Mouse (Mus musculus): ENCODE results near the gene Col24a1. TPM values are rescaled to one million over a fixed set of nuclear protein-coding genes. Genes with fewer than 3 reads are reported as not detected.
"Not testable (repeated sequence)": the region's sequence is repeated elsewhere in the genome, so short reads cannot be mapped to it uniquely, and the experiment has no call there.

The Col24a1 gene
- polyA plus RNA-seq, 1 experiment from 2014 or later: 2.3 TPM

GRCm38 (mm10) chr3:145438352-145438751 lies 146.1 kb downstream of the Col24a1 start:
- ATAC-seq (replicated peaks; ENCODE audit: low FRiP score, low read depth) (no peak), DNase-seq (ENCODE audit: low spot score) (peak; percentile 4)
- H3K4me1 ChIP-seq (replicated peaks; ENCODE audit: insufficient read depth, low read length): peaks cover 5% of the 10 kb centered on the region; the same call in 1 of the 2 replicates
- H3K4me2 ChIP-seq (ENCODE audit: low read length): no peak overlapping the region
- no peak for TF ChIP-seq CTCF (IDR thresholded peaks at IDR 0.05; ENCODE audit: low read depth)
- 58% methylated on average over 7 of the region's 7 CpGs for WGBS
- H3K27ac ChIP-seq: no peak overlapping the region
- no peaks in the 10 kb centered on the region for H3K27me3 ChIP-seq (ENCODE audit: insufficient read depth, low read length)
- H3K4me3 ChIP-seq (replicated peaks; ENCODE audit: low read depth, low read length): no peak overlapping the region
- H3K9me3 ChIP-seq (replicated peaks; ENCODE audit: low read length): no peaks in the 10 kb centered on the region
- H3K9ac ChIP-seq (ENCODE audit: low read depth, low read length): no peak overlapping the region
- no peaks in the 10 kb centered on the region for H3K36me3 ChIP-seq (ENCODE audit: insufficient read depth, low read length)

GRCm38 (mm10) chr3:145439086-145439485 lies 146.8 kb downstream of the Col24a1 start:
- H3K4me2 ChIP-seq (ENCODE audit: low read length): no peak overlapping the region
- no peak overlapping the region for H3K27ac ChIP-seq
- H3K9ac ChIP-seq (ENCODE audit: low read depth, low read length): no peak overlapping the region
- H3K27me3 ChIP-seq (ENCODE audit: insufficient read depth, low read length): no peaks in the 10 kb centered on the region
- 78% methylated on average over 7 of the region's 7 CpGs for WGBS
- H3K9me3 ChIP-seq (replicated peaks; ENCODE audit: low read length): no peaks in the 10 kb centered on the region
- H3K4me1 ChIP-seq (replicated peaks; ENCODE audit: insufficient read depth, low read length): peaks cover 5% of the 10 kb centered on the region; the same call in 1 of the 2 replicates
- H3K4me3 ChIP-seq (replicated peaks; ENCODE audit: low read depth, low read length): no peak overlapping the region
- DNase-seq (ENCODE audit: low spot score) (peak; percentile 40), ATAC-seq (replicated peaks; ENCODE audit: low FRiP score, low read depth) (no peak)
- no peaks in the 10 kb centered on the region for H3K36me3 ChIP-seq (ENCODE audit: insufficient read depth, low read length)
- peak; percentile 55 for TF ChIP-seq CTCF (IDR thresholded peaks at IDR 0.05; ENCODE audit: low read depth)

DNA sequence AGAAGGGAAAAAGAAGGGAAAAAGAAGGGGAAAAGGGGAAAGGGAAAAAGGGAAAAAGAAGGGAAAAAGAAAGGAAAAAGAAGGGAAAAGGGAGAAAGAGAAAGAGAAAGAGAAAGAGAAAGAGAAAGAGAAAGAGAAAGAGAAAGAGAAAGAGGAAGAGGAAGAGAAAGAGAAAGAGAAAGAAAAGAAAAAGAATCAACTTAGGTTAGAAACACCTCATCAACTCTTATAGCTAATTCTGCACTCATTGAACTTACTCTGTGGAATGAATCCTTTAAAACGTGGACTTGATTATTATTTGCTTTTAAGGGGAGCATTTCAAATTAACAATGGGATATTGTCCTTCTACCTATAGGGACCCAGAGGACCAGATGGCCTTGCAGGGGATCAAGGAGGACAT lies 148.7 kb downstream of the Col24a1 start:
- no peaks in the 10 kb centered on the region for H3K9me3 ChIP-seq (replicated peaks; ENCODE audit: low read length)
- no peaks in the 10 kb centered on the region for H3K36me3 ChIP-seq (ENCODE audit: insufficient read depth, low read length)
- no peak for DNase-seq (ENCODE audit: low spot score)
- H3K27ac ChIP-seq: no peak overlapping the region
- no peak overlapping the region for H3K9ac ChIP-seq (ENCODE audit: low read depth, low read length)
- H3K4me1 ChIP-seq (replicated peaks; ENCODE audit: insufficient read depth, low read length): peaks cover 5% of the 10 kb centered on the region; the same call in 1 of the 2 replicates
- H3K27me3 ChIP-seq (ENCODE audit: insufficient read depth, low read length): no peaks in the 10 kb centered on the region
- ATAC-seq (replicated peaks; ENCODE audit: low FRiP score, low read depth): no peak
- TF ChIP-seq CTCF (IDR thresholded peaks at IDR 0.05; ENCODE audit: low read depth): no peak
- H3K4me3 ChIP-seq (replicated peaks; ENCODE audit: low read depth, low read length): no peak overlapping the region
- WGBS: 79% methylated on average over 1 of the region's 1 CpGs
- H3K4me2 ChIP-seq (ENCODE audit: low read length): no peak overlapping the region

DNA sequence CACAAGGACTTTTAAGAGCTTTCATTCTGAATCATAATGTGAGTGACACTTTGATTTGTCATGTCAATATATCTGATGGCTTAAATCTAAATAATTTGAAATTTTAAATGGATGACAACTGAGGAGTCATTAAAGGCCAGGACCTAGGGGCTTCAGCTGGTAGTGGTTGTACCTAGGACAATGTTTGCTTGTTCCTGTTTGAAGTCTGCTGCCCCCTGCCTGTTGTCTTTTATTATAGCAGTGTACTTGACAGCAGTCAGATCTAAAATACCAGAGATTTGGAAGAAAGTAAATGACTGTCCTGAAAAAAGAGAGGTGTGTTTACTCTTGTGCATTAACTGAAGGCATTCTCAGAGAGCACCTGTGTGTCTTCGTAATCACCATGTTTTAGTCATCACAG lies 150.0 kb downstream of the Col24a1 start:
- 91% methylated on average over 1 of the region's 1 CpGs for WGBS
- DNase-seq (ENCODE audit: low spot score): peak; percentile 61
- Histone ChIP-seq H3K27me3 (ENCODE audit: insufficient read depth, low read length) (no peaks in the 10 kb centered on the region), H3K27ac (no peak overlapping the region), H3K9me3 (replicated peaks; ENCODE audit: low read length) (no peaks in the 10 kb centered on the region), H3K36me3 (ENCODE audit: insufficient read depth, low read length) (no peaks in the 10 kb centered on the region), H3K9ac (ENCODE audit: low read depth, low read length) (no peak overlapping the region), H3K4me1 (replicated peaks; ENCODE audit: insufficient read depth, low read length) (peaks cover 5% of the 10 kb centered on the region; the same call in 1 of the 2 replicates), H3K4me3 (replicated peaks; ENCODE audit: low read depth, low read length) (no peak overlapping the region), H3K4me2 (ENCODE audit: low read length) (no peak overlapping the region)
- ATAC-seq (replicated peaks; ENCODE audit: low FRiP score, low read depth): no peak
- TF ChIP-seq CTCF (IDR thresholded peaks at IDR 0.05; ENCODE audit: low read depth): peak; percentile 76

- not testable (repeated sequence) for DNase-seq (ENCODE audit: low spot score); H3K9me3 ChIP-seq (replicated peaks; ENCODE audit: low read length); H3K27ac ChIP-seq; H3K4me1 ChIP-seq (replicated peaks; ENCODE audit: insufficient read depth, low read length); H3K36me3 ChIP-seq (ENCODE audit: insufficient read depth, low read length); ATAC-seq (replicated peaks; ENCODE audit: low FRiP score, low read depth); H3K4me2 ChIP-seq (ENCODE audit: low read length); H3K27me3 ChIP-seq (ENCODE audit: insufficient read depth, low read length); H3K4me3 ChIP-seq (replicated peaks; ENCODE audit: low read depth, low read length); H3K9ac ChIP-seq (ENCODE audit: low read depth, low read length)
- WGBS: 73% methylated on average over 6 of the region's 6 CpGs
These were observed 150.9 kb downstream of the Col24a1 start for GRCm38 (mm10) chr3:145443167-145443566.

GRCm38 (mm10) chr3:145457039-145457438 lies 164.8 kb downstream of the Col24a1 start:
- ATAC-seq (replicated peaks; ENCODE audit: low FRiP score, low read depth) (no peak), DNase-seq (ENCODE audit: low spot score) (no peak)
- Histone ChIP-seq H3K36me3 (ENCODE audit: insufficient read depth, low read length) (no peaks in the 10 kb centered on the region), H3K27ac (no peak overlapping the region), H3K9ac (ENCODE audit: low read depth, low read length) (no peak overlapping the region), H3K9me3 (replicated peaks; ENCODE audit: low read length) (no peaks in the 10 kb centered on the region), H3K4me3 (replicated peaks; ENCODE audit: low read depth, low read length) (no peak overlapping the region), H3K27me3 (ENCODE audit: insufficient read depth, low read length) (no peaks in the 10 kb centered on the region), H3K4me2 (ENCODE audit: low read length) (no peak overlapping the region), H3K4me1 (replicated peaks; ENCODE audit: insufficient read depth, low read length) (no peaks in the 10 kb centered on the region)
- WGBS: 67% methylated on average over 5 of the region's 5 CpGs
- TF ChIP-seq CTCF (IDR thresholded peaks at IDR 0.05; ENCODE audit: low read depth): no peak

DNA sequence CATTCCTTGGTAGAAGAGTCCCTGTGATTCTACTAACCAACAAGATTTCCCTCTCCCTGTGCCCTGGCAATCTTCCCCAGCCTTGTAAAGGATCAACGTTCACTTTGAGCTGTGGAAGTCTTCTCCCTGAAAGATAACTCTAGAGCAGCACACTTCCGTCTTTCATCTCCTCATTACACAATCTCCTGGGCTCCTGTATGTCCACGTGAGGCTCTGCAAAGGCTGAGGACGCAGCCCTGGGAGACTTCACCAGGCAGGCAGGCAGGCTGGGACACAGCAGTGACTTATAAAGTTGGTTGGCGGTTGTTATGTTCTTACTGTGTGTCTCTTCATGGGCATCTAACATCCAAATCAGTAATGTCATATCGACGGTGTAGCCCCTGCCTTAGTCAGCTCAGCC lies 170.1 kb downstream of the Col24a1 start:
- DNase-seq (ENCODE audit: low spot score) (no peak), ATAC-seq (replicated peaks; ENCODE audit: low FRiP score, low read depth) (no peak)
- no peaks in the 10 kb centered on the region for H3K27me3 ChIP-seq (ENCODE audit: insufficient read depth, low read length)
- no peak overlapping the region for H3K4me3 ChIP-seq (replicated peaks; ENCODE audit: low read depth, low read length)
- H3K36me3 ChIP-seq (ENCODE audit: insufficient read depth, low read length): no peaks in the 10 kb centered on the region
- no peak overlapping the region for H3K4me2 ChIP-seq (ENCODE audit: low read length)
- H3K9me3 ChIP-seq (replicated peaks; ENCODE audit: low read length): no peaks in the 10 kb centered on the region
- 74% methylated on average over 7 of the region's 7 CpGs for WGBS
- TF ChIP-seq CTCF (IDR thresholded peaks at IDR 0.05; ENCODE audit: low read depth): no peak
- no peak overlapping the region for H3K9ac ChIP-seq (ENCODE audit: low read depth, low read length)
- no peaks in the 10 kb centered on the region for H3K4me1 ChIP-seq (replicated peaks; ENCODE audit: insufficient read depth, low read length)
- H3K27ac ChIP-seq: no peak overlapping the region

All from kidney, postnatal 0 days (tissue).